7 mouse cellular contexts compared by ENCODE assay signal in genomic region chr2:170185137-170185837, GRCm38 (mm10). TPM values are rescaled to one million over a fixed set of nuclear protein-coding genes. Genes with fewer than 3 reads are reported as not detected.
DNase-seq lines count a peak whose midpoint lies in the region; ATAC-seq lines count a peak whose summit lies in the region.

No protein-coding gene starts in this region.

- H3K4me1 ChIP-seq in forebrain, embryonic 13.5 days: peaks cover 6% of the 10 kb centered on the region; the same call in 1 of the 2 replicates
- H3K4me1 ChIP-seq in liver, embryonic 15.5 days (replicated peaks): peaks cover 27% of the 10 kb centered on the region

- H3K27ac ChIP-seq in forebrain, embryonic 13.5 days: no peak overlapping the region
- peak overlapping the region; percentile 76 for H3K27ac ChIP-seq in liver, embryonic 15.5 days (replicated peaks)

- H3K9me3 ChIP-seq in forebrain, embryonic 13.5 days (replicated peaks): no peaks in the 10 kb centered on the region
- H3K9me3 ChIP-seq in liver, embryonic 15.5 days (replicated peaks): no peaks in the 10 kb centered on the region

- 80% methylated on average over 4 of the region's 4 CpGs for WGBS in forebrain, embryonic 13.5 days
- 43% methylated on average over 4 of the region's 4 CpGs for WGBS in liver, embryonic 15.5 days (ENCODE audit: insufficient replicate concordance)

- H3K4me2 ChIP-seq in forebrain, embryonic 13.5 days: peak overlapping the region; percentile 68
- peak overlapping the region; percentile 81 for H3K4me2 ChIP-seq in liver, embryonic 15.5 days

- DNase-seq in 3T3-L1 (ENCODE audit: low read depth, low spot score): peak; percentile 24
- peak; percentile 68 for DNase-seq in 416B (ENCODE audit: low read depth)
- no peak for DNase-seq in thymus, postnatal 4 days
- no peak for DNase-seq in left cerebral cortex, adult 9 months (ENCODE audit: low spot score in 2 of 2)
- no peak for DNase-seq in gastrocnemius, adult 8-10 months (ENCODE audit: low spot score in 2 of 2)

- ATAC-seq in forebrain, embryonic 13.5 days: 0 out of 2 replicates have a peak, but pooled peaks have one; percentile 37
- no peak for ATAC-seq in liver, embryonic 15.5 days (ENCODE audit: insufficient read depth)

- H3K36me3 ChIP-seq in forebrain, embryonic 13.5 days (ENCODE audit: poor library complexity, severe bottlenecking): no peaks in the 10 kb centered on the region
- H3K36me3 ChIP-seq in liver, embryonic 15.5 days (replicated peaks): no peaks in the 10 kb centered on the region

- peak overlapping the region; percentile 65; the same call in 1 of the 2 replicates for H3K9ac ChIP-seq in forebrain, embryonic 13.5 days
- H3K9ac ChIP-seq in liver, embryonic 15.5 days: 0 out of 2 replicates have a peak overlapping the region, but pooled peaks have one; percentile 51

- no peaks in the 10 kb centered on the region for H3K27me3 ChIP-seq in forebrain, embryonic 13.5 days
- no peaks in the 10 kb centered on the region for H3K27me3 ChIP-seq in liver, embryonic 15.5 days

- H3K4me3 ChIP-seq in forebrain, embryonic 13.5 days: peak overlapping the region; percentile 45; the same call in 1 of the 2 replicates
- peak overlapping the region; percentile 58 for H3K4me3 ChIP-seq in liver, embryonic 15.5 days (replicated peaks)

RNA-seq across cellular contexts. Expression of gene Zfp217, which starts 37.4 kb away (rescaled TPM):
- polyA plus RNA-seq in forebrain, embryonic 13.5 days (2015; fragmentation: Nextera tagmentation; extraction: Ambion mirVana): 2.5 and 2.6 TPM in 2 replicates
- polyA plus RNA-seq in liver, embryonic 15.5 days (2015; fragmentation: Nextera tagmentation; extraction: Ambion mirVana): 3.4 and 4.7 TPM in 2 replicates
- total RNA-seq in gastrocnemius, adult 8-10 months (2022): 1 to 10 TPM; 5.9 to 7.5 (median 6.7) TPM

Comparison
In these comparisons a context has a peak if more than half of its experiments do, and no peak if none do; other contexts are left out.
1. DNase-seq: peak in 3T3-L1 (single experiment) and 416B (single experiment); none in thymus, postnatal 4 days (single experiment), left cerebral cortex, adult 9 months (0 of 2) and gastrocnemius, adult 8-10 months (0 of 2).